Mouse (Mus musculus) intestine, embryonic 16.5 days (tissue): Measurements from ENCODE around the gene Ccdc115. TPM values are rescaled to one million over a fixed set of nuclear protein-coding genes. Genes with fewer than 3 reads are reported as not detected.

ENCODE experiments used
- ATAC-seq: fragments of 200-750 bp; cut with Nextera tagmentation; 2 replicates; pipeline ENCODE4 v1.8.0; 2017; ENCODE audit warnings: moderate TSS enrichment, moderate library complexity
- H3K27ac ChIP-seq: fragments of 300-500 bp; sonication (generic); 2 replicates; pipeline ENCODE4 v1.5.1; 2014; ENCODE audit warnings: mild to moderate bottlenecking, low read length
- H3K27me3 ChIP-seq: fragments of 300-500 bp; sonication (generic); replicated peaks from 2 replicates; pipeline ENCODE4 v1.6.1; 2014; ENCODE audit warnings: low read length, control low read depth, mixed read lengths; ENCODE audit not compliant: control insufficient read depth, insufficient read depth
- H3K36me3 ChIP-seq: fragments of 300-500 bp; sonication (generic); 2 replicates; pipeline ENCODE4 v1.6.1; 2014; ENCODE audit warnings: low read length, control low read depth; ENCODE audit not compliant: control insufficient read depth, insufficient read depth
- H3K4me1 ChIP-seq: fragments of 300-500 bp; sonication (generic); 2 replicates; pipeline ENCODE4 v1.6.1; 2014; ENCODE audit warnings: low read length, control low read depth, mixed read lengths; ENCODE audit not compliant: control insufficient read depth, insufficient read depth
- H3K4me2 ChIP-seq: fragments of 300-500 bp; sonication (generic); 2 replicates; pipeline ENCODE4 v1.6.1; 2014; ENCODE audit warnings: low read depth, low read length, control low read depth
- H3K4me3 ChIP-seq: fragments of 300-500 bp; sonication (generic); 2 replicates; pipeline ENCODE4 v1.5.1; 2014; ENCODE audit warnings: mild to moderate bottlenecking, low read length
- H3K9ac ChIP-seq: fragments of 300-500 bp; sonication (generic); 2 replicates; pipeline ENCODE4 v1.6.1; 2014; ENCODE audit warnings: low read depth, low read length
- H3K9me3 ChIP-seq: fragments of 300-500 bp; sonication (generic); 2 replicates; pipeline ENCODE4 v1.6.1; 2016; ENCODE audit warnings: low read length, control low read depth; ENCODE audit not compliant: control insufficient read depth
- WGBS: fragments of 180-500 bp; shearing (Covaris S2); extraction: QIAGEN DNeasy Blood & Tissue Kit; methylation state at CpG from one replicate; pipeline ENCODE4 v1.1.7; 2014; 5-methylcytosine and 5-hydroxymethylcytosine counted together
- polyA plus RNA-seq: library from polyadenylated mRNA; unstranded; fragments of >200 nt; fragmentation: Nextera tagmentation; extraction: Ambion mirVana; gene quantifications from 2 replicates; pipeline ENCODE4 v1.2.1, GENCODE M21; 2015

Gene Ccdc115
- polyA plus RNA-seq, result 63.3 and 66.4 TPM in 2 replicates

DNA sequence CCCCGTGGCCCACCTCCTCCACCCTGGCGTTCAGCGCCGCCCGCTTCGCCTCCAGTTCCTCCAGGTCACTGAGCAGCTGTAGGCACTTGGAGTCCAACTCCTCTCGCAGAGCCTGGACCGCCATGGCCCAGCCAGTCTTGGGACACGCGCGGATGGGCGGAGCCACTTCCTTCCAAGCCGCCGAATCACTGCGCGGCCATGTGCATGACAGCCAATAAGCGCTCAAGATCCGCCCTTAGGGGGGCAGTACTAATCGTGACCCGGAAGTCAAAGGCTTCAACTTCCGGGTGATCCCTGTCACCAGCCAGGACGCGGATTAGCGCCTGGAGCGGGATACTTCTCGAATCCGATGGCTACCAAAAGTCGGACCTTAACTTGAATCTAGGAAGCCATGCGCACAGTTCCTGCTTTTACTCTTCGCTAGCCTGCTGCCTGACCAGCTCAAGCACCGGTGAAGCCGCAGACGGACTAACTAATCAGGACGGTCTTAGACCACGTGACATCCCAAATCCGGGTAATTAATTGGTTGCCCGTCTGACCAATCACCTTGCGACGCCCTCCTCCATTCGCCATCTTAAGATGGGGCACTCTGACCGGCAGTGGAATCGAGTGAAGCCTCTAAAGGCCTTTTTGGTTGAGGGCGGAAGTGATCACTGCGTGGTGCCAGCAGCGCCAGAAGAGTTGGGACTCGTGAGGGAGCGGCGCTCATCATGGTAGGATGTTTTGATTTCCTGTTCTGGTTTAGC is at the start of gene Ccdc115, which contains the start of gene Imp4:
TSS of gene Ccdc115 (minus strand) at position 458 of the 746 bp plus-strand sequence.
TSS of gene Imp4 (plus strand) at position 637 of the 746 bp plus-strand sequence.
- Histone ChIP-seq H3K36me3 (peaks cover 15% of the 10 kb centered on the region), H3K27ac (peak within 1 kb of the TSS; percentile 74), H3K4me1 (peaks cover 12% of the 10 kb centered on the region), H3K27me3 (no peaks in the 10 kb centered on the region), H3K4me2 (peak within 1 kb of the TSS; percentile 77), H3K9me3 (no peaks in the 10 kb centered on the region), H3K4me3 (peak within 1 kb of the TSS; percentile 65), H3K9ac (peak within 1 kb of the TSS; percentile 78)
- ATAC-seq, result peak; percentile 96
- under 1% methylated on average over 48 of the region's 48 CpGs for WGBS

GRCm38 (mm10) chr1:34487383-34487782 is 47.9 kb upstream of the Ccdc115 start:
- Histone ChIP-seq H3K4me2 (no peak overlapping the region), H3K27me3 (no peaks in the 10 kb centered on the region), H3K9me3 (no peaks in the 10 kb centered on the region), H3K9ac (no peak overlapping the region), H3K36me3 (no peaks in the 10 kb centered on the region), H3K4me3 (no peak overlapping the region), H3K4me1 (no peaks in the 10 kb centered on the region), H3K27ac (no peak overlapping the region)
- ATAC-seq, result no peak
- 95% methylated on average over 3 of the region's 3 CpGs for WGBS

DNA sequence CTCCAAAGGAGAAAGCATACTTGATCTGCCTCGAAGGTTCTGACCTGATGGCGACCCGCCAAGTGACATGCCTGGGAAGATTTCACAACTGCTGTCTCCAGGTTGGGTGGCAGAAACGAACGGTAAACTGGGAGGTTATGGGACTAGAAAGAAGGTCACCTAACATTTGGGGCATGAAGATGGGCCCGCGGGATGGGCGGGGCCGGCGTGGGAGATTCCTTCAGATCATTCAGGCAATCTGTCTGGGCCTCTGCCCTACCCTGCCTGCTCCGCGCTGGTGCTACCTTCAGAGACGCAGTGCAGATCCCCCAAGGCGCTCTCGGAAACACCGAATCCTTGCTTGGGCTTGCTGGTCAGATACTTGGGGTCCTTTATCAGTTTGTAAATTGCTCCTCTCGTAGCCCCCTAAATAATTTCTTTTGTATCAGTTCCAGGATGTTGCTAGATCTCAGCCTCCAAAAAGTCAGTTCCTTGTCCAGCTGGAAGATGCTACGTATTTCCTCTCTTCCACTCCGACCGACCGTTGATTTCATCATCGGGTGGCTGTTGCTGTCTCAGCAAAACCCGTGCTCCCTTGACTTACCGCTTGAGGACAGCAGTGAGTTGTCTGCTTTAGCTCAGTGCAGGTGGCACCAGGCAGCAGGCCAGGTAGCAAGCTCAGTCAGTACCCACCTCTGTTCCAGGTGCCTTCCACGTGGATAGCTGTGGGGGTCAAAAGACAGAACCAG is 46.2 kb upstream of the Ccdc115 start:
- WGBS, result 10% methylated on average over 25 of the region's 25 CpGs
- H3K27ac ChIP-seq, result no peak overlapping the region
- H3K4me2 ChIP-seq, result peak overlapping the region; percentile 45
- peak overlapping the region; percentile 27 for H3K4me3 ChIP-seq
- ATAC-seq, result peak; percentile 75
- no peaks in the 10 kb centered on the region for H3K36me3 ChIP-seq
- no peaks in the 10 kb centered on the region for H3K27me3 ChIP-seq
- H3K9me3 ChIP-seq, result no peaks in the 10 kb centered on the region
- H3K9ac ChIP-seq, result peak overlapping the region; percentile 15; the same call in 1 of the 2 replicates
- no peaks in the 10 kb centered on the region for H3K4me1 ChIP-seq

- Histone ChIP-seq H3K4me2 (no peak overlapping the region), H3K27ac (no peak overlapping the region), H3K9me3 (no peaks in the 10 kb centered on the region), H3K27me3 (no peaks in the 10 kb centered on the region), H3K36me3 (no peaks in the 10 kb centered on the region), H3K4me3 (no peak overlapping the region), H3K9ac (no peak overlapping the region), H3K4me1 (no peaks in the 10 kb centered on the region)
- 76% methylated on average over 10 of the region's 10 CpGs for WGBS
- ATAC-seq, result no peak
These were observed 45.0 kb upstream of the Ccdc115 start for GRCm38 (mm10) chr1:34484470-34484869.

GRCm38 (mm10) chr1:34481920-34482669 is 42.6 kb upstream of the Ccdc115 start:
- Histone ChIP-seq H3K4me3 (no peak overlapping the region), H3K9me3 (no peaks in the 10 kb centered on the region), H3K4me2 (no peak overlapping the region), H3K9ac (no peak overlapping the region), H3K27me3 (no peaks in the 10 kb centered on the region), H3K36me3 (no peaks in the 10 kb centered on the region), H3K27ac (peak overlapping the region; percentile 68), H3K4me1 (no peaks in the 10 kb centered on the region)
- peak; percentile 78 for ATAC-seq
- 34% methylated on average over 5 of the region's 5 CpGs for WGBS

- Histone ChIP-seq H3K4me2 (no peak overlapping the region), H3K4me3 (no peak overlapping the region), H3K9ac (no peak overlapping the region), H3K4me1 (no peaks in the 10 kb centered on the region), H3K9me3 (no peaks in the 10 kb centered on the region), H3K27ac (no peak overlapping the region), H3K27me3 (no peaks in the 10 kb centered on the region), H3K36me3 (no peaks in the 10 kb centered on the region)
- ATAC-seq, result no peak
- 73% methylated on average over 5 of the region's 5 CpGs for WGBS
These were observed 41.3 kb upstream of the Ccdc115 start for GRCm38 (mm10) chr1:34480801-34481200.

- ATAC-seq, result no peak
- no peaks in the 10 kb centered on the region for H3K36me3 ChIP-seq
- no peaks in the 10 kb centered on the region for H3K4me1 ChIP-seq
- H3K4me2 ChIP-seq, result no peak overlapping the region
- no peak overlapping the region for H3K4me3 ChIP-seq
- no peak overlapping the region for H3K27ac ChIP-seq
- H3K27me3 ChIP-seq, result no peaks in the 10 kb centered on the region
- WGBS, result 48% methylated on average over 11 of the region's 11 CpGs
- H3K9ac ChIP-seq, result no peak overlapping the region
- H3K9me3 ChIP-seq, result no peaks in the 10 kb centered on the region
These were observed 39.6 kb upstream of the Ccdc115 start for GRCm38 (mm10) chr1:34478891-34479655.

GRCm38 (mm10) chr1:34472427-34473300 is 33.2 kb upstream of the Ccdc115 start:
- WGBS, result 1% methylated on average over 41 of the region's 43 CpGs
- peak; percentile 80 for ATAC-seq
- H3K4me2 ChIP-seq, result peak overlapping the region; percentile 99

More at GRCm38 (mm10) chr1:34472427-34473300, 33.2 kb upstream of the Ccdc115 start:
- Histone ChIP-seq H3K4me1 (peaks cover 8% of the 10 kb centered on the region; the same call in 1 of the 2 replicates), H3K36me3 (no peaks in the 10 kb centered on the region), H3K9ac (peak overlapping the region; percentile 73), H3K9me3 (no peaks in the 10 kb centered on the region), H3K27me3 (no peaks in the 10 kb centered on the region), H3K4me3 (peak overlapping the region; percentile 67), H3K27ac (peak overlapping the region; percentile 37; the same call in 1 of the 2 replicates)
